Mouse (Mus musculus) brown adipose tissue, adult 24 weeks (tissue): ENCODE results near the gene Actl11. TPM values are rescaled to one million over a fixed set of nuclear protein-coding genes. Genes with fewer than 3 reads are reported as not detected.

Experiments used
- H3K27ac ChIP-seq: fragments of 200-500 bp; replicated peaks from 2 replicates; pipeline ENCODE4 v1.5.1; 2012; ENCODE audit warnings: low read depth, mild to moderate bottlenecking, low read length
- H3K4me1 ChIP-seq: fragments of 200-500 bp; 2 replicates; pipeline ENCODE4 v1.6.1; 2012; ENCODE audit warnings: low read length, mixed read lengths; ENCODE audit not compliant: control insufficient read depth, insufficient read depth, insufficient read length
- H3K4me3 ChIP-seq: fragments of 200-500 bp; 2 replicates; pipeline ENCODE4 v1.5.1; 2012; ENCODE audit warnings: low read depth, mild to moderate bottlenecking, low read length, moderate library complexity; ENCODE audit not compliant: insufficient read depth
- polyA plus RNA-seq: library from polyadenylated mRNA; stranded (reverse); fragments of >200 nt; gene quantifications from 2 replicates; pipeline ENCODE4 v1.2.4, GENCODE M21; 2012; ENCODE audit not compliant: missing spikeins, insufficient read depth, insufficient read length

Actl11 gene
- polyA plus RNA-seq, 1 experiment = not detected

GRCm38 (mm10) chr9:107908410-107909158, 19.7 kb upstream of the Actl11 start:
- Histone ChIP-seq H3K27ac (peak overlapping the region; percentile 48), H3K4me3 (peak overlapping the region; percentile 38), H3K4me1 (no peaks in the 10 kb centered on the region)

GRCm38 (mm10) chr9:107910025-107910769, 18.1 kb upstream of the Actl11 start:
- Histone ChIP-seq H3K27ac (no peak overlapping the region), H3K4me1 (no peaks in the 10 kb centered on the region)

GRCm38 (mm10) chr9:107914764-107915420, 13.4 kb upstream of the Actl11 start:
- Histone ChIP-seq H3K27ac (no peak overlapping the region), H3K4me3 (no peak overlapping the region), H3K4me1 (no peaks in the 10 kb centered on the region)

More at GRCm38 (mm10) chr9:107910025-107910769, 18.1 kb upstream of the Actl11 start:
- no peak overlapping the region for H3K4me3 ChIP-seq

- no peak overlapping the region for H3K27ac ChIP-seq
- H3K4me3 ChIP-seq = no peak overlapping the region
- H3K4me1 ChIP-seq = no peaks in the 10 kb centered on the region
These were observed 10.2 kb upstream of the Actl11 start for GRCm38 (mm10) chr9:107917895-107918608.

GRCm38 (mm10) chr9:107918884-107919283, 9.4 kb upstream of the Actl11 start:
- H3K4me3 ChIP-seq = no peak overlapping the region
- peaks cover 2% of the 10 kb centered on the region; the same call in 1 of the 2 replicates for H3K4me1 ChIP-seq
- no peak overlapping the region for H3K27ac ChIP-seq

GRCm38 (mm10) chr9:107919441-107919840, 8.8 kb upstream of the Actl11 start:
- H3K27ac ChIP-seq = no peak overlapping the region
- no peak overlapping the region for H3K4me3 ChIP-seq
- peaks cover 5% of the 10 kb centered on the region for H3K4me1 ChIP-seq

- Histone ChIP-seq H3K4me1 (peaks cover 5% of the 10 kb centered on the region), H3K27ac (no peak overlapping the region), H3K4me3 (no peak overlapping the region)
These were observed 5.2 kb upstream of the Actl11 start for GRCm38 (mm10) chr9:107923021-107923420.

- peaks cover 5% of the 10 kb centered on the region for H3K4me1 ChIP-seq
- no peak overlapping the region for H3K4me3 ChIP-seq
- no peak overlapping the region for H3K27ac ChIP-seq
These were observed 4.3 kb upstream of the Actl11 start for GRCm38 (mm10) chr9:107923956-107924355.

GRCm38 (mm10) chr9:107925251-107925650, 3.0 kb upstream of the Actl11 start:
- Histone ChIP-seq H3K4me1 (peaks cover 5% of the 10 kb centered on the region), H3K27ac (no peak overlapping the region), H3K4me3 (no peak overlapping the region)

- Histone ChIP-seq H3K27ac (no peak overlapping the region), H3K4me1 (peaks cover 5% of the 10 kb centered on the region)
These were observed 1.3 kb upstream of the Actl11 start for GRCm38 (mm10) chr9:107926920-107927420.

GRCm38 (mm10) chr9:107927749-107928148, 520 bp upstream of the Actl11 start:
- Histone ChIP-seq H3K4me3 (no peak overlapping the region), H3K4me1 (peaks cover 5% of the 10 kb centered on the region), H3K27ac (no peak overlapping the region)

More at GRCm38 (mm10) chr9:107926920-107927420, 1.3 kb upstream of the Actl11 start:
- H3K4me3 ChIP-seq = no peak overlapping the region

- Histone ChIP-seq H3K4me3 (no peak overlapping the region), H3K4me1 (no peaks in the 10 kb centered on the region), H3K27ac (no peak overlapping the region)
These were observed 4.0 kb downstream of the Actl11 start for GRCm38 (mm10) chr9:107932221-107932620.

GRCm38 (mm10) chr9:107934146-107934545, 5.9 kb downstream of the Actl11 start:
- H3K4me1 ChIP-seq = no peaks in the 10 kb centered on the region
- H3K4me3 ChIP-seq = no peak overlapping the region
- H3K27ac ChIP-seq = no peak overlapping the region

GRCm38 (mm10) chr9:107935374-107935773, 7.1 kb downstream of the Actl11 start, which contains the start of gene Camkv:
Gene Camkv (plus strand): TSS chr9:107935674.
- no peaks in the 10 kb centered on the region for H3K4me1 ChIP-seq
- H3K4me3 ChIP-seq = peak within 1 kb of the TSS; percentile 9; the same call in 1 of the 2 replicates
- H3K27ac ChIP-seq = no peak within 1 kb of the TSS
